Mouse (Mus musculus) adrenal gland, adult (tissue): Measurements from ENCODE around the gene Stub1.

ENCODE experiments used
- DNase-seq, 2 experiments: peaks; one replicate each; pipeline ENCODE4 v3.0.0; 2022 to 2023; ENCODE audit warnings: low spot score in 1 of 2; ENCODE audit not compliant: inconsistent age in 2 of 2

Gene Stub1

GRCm38 (mm10) chr17:25792615-25793014 is 40.6 kb downstream of the Stub1 start, which contains the start of gene Fam173a:
Gene Fam173a (minus strand): TSS chr17:25792901.
- DNase-seq, result peak in 1 of 2 experiments; percentile 81

GRCm38 (mm10) chr17:25791843-25792527 is 41.2 kb downstream of the Stub1 start:
- DNase-seq, result peak; percentile 87 to 96

- peak in 1 of 2 experiments; percentile 16 for DNase-seq
Measured at GRCm38 (mm10) chr17:25791320-25791842, 41.8 kb downstream of the Stub1 start.

- peak in 1 of 2 experiments; percentile 25 for DNase-seq
Measured at GRCm38 (mm10) chr17:25786781-25787504, 46.3 kb downstream of the Stub1 start.

- DNase-seq, result no peak
Measured at GRCm38 (mm10) chr17:25786280-25786679, 46.9 kb downstream of the Stub1 start, which contains the start of gene Ccdc78. Gene Ccdc78 (plus strand): TSS chr17:25786580.

GRCm38 (mm10) chr17:25785281-25785745 is 47.9 kb downstream of the Stub1 start, which contains the start of gene Haghl:
Gene Haghl (minus strand): TSS chr17:25785673.
- DNase-seq, result peak; percentile 97 to 100

- DNase-seq, result peak in 1 of 2 experiments; percentile 53
Measured at GRCm38 (mm10) chr17:25783861-25784574, 49.2 kb downstream of the Stub1 start.

- peak; percentile 67 to 88 for DNase-seq
Measured at GRCm38 (mm10) chr17:25783086-25783485, 50.1 kb downstream of the Stub1 start.

- no peak for DNase-seq
Measured at GRCm38 (mm10) chr17:25781339-25781738, 51.9 kb downstream of the Stub1 start.
